Mouse (Mus musculus): Measurements from ENCODE around the gene Ubtd2. TPM values are rescaled to one million over a fixed set of nuclear protein-coding genes. Genes with fewer than 3 reads are reported as not detected.

The Ubtd2 gene
- polyA plus RNA-seq, 1 experiment = 25.9 TPM

GRCm38 (mm10) chr11:32475487-32476236 lies 20.5 kb downstream of the Ubtd2 start:
- Histone ChIP-seq H3K9me3 (replicated peaks; ENCODE audit: control insufficient read depth, insufficient read depth, low read length, poor library complexity, severe bottlenecking) (no peaks in the 10 kb centered on the region), H3K27ac (ENCODE audit: insufficient read depth, low read length) (no peak overlapping the region), H3K36me3 (ENCODE audit: control insufficient read depth, insufficient read depth, low read length, poor library complexity, severe bottlenecking) (no peaks in the 10 kb centered on the region), H3K4me3 (ENCODE audit: low read depth, low read length) (no peak overlapping the region), H3K27me3 (ENCODE audit: control insufficient read depth, insufficient read depth, low read length, poor library complexity, severe bottlenecking) (no peaks in the 10 kb centered on the region), H3K9ac (ENCODE audit: low read depth, poor library complexity, severe bottlenecking) (no peak overlapping the region), H3K4me1 (ENCODE audit: control insufficient read depth, insufficient read depth, low read length) (no peaks in the 10 kb centered on the region)
- TF ChIP-seq POLR2A (IDR thresholded peaks at IDR 0.05; ENCODE audit: insufficient read depth, low read length) = no peak
- peak; percentile 14 for TF ChIP-seq CTCF (IDR thresholded peaks at IDR 0.05; ENCODE audit: low read depth, low read length)

GRCm38 (mm10) chr11:32481525-32481924 lies 26.4 kb downstream of the Ubtd2 start:
- Histone ChIP-seq H3K9ac (ENCODE audit: low read depth, poor library complexity, severe bottlenecking) (no peak overlapping the region), H3K36me3 (ENCODE audit: control insufficient read depth, insufficient read depth, low read length, poor library complexity, severe bottlenecking) (no peaks in the 10 kb centered on the region), H3K9me3 (replicated peaks; ENCODE audit: control insufficient read depth, insufficient read depth, low read length, poor library complexity, severe bottlenecking) (no peaks in the 10 kb centered on the region), H3K4me3 (ENCODE audit: low read depth, low read length) (no peak overlapping the region), H3K27ac (ENCODE audit: insufficient read depth, low read length) (no peak overlapping the region), H3K27me3 (ENCODE audit: control insufficient read depth, insufficient read depth, low read length, poor library complexity, severe bottlenecking) (no peaks in the 10 kb centered on the region), H3K4me1 (ENCODE audit: control insufficient read depth, insufficient read depth, low read length) (no peaks in the 10 kb centered on the region)
- TF ChIP-seq EP300 (IDR thresholded peaks at IDR 0.05; ENCODE audit: insufficient read depth, low read depth, low read length) (no peak), CTCF (IDR thresholded peaks at IDR 0.05; ENCODE audit: low read depth, low read length) (no peak), POLR2A (IDR thresholded peaks at IDR 0.05; ENCODE audit: insufficient read depth, low read length) (no peak)

GRCm38 (mm10) chr11:32485290-32485689 lies 30.1 kb downstream of the Ubtd2 start:
- no peak overlapping the region for H3K27ac ChIP-seq (ENCODE audit: insufficient read depth, low read length)
- H3K9ac ChIP-seq (ENCODE audit: low read depth, poor library complexity, severe bottlenecking) = no peak overlapping the region
- no peaks in the 10 kb centered on the region for H3K9me3 ChIP-seq (replicated peaks; ENCODE audit: control insufficient read depth, insufficient read depth, low read length, poor library complexity, severe bottlenecking)
- H3K27me3 ChIP-seq (ENCODE audit: control insufficient read depth, insufficient read depth, low read length, poor library complexity, severe bottlenecking) = no peaks in the 10 kb centered on the region
- no peak overlapping the region for H3K4me3 ChIP-seq (ENCODE audit: low read depth, low read length)
- no peaks in the 10 kb centered on the region for H3K4me1 ChIP-seq (ENCODE audit: control insufficient read depth, insufficient read depth, low read length)
- H3K36me3 ChIP-seq (ENCODE audit: control insufficient read depth, insufficient read depth, low read length, poor library complexity, severe bottlenecking) = no peaks in the 10 kb centered on the region
- TF ChIP-seq CTCF (IDR thresholded peaks at IDR 0.05; ENCODE audit: low read depth, low read length) (no peak), POLR2A (IDR thresholded peaks at IDR 0.05; ENCODE audit: insufficient read depth, low read length) (no peak), EP300 (IDR thresholded peaks at IDR 0.05; ENCODE audit: insufficient read depth, low read depth, low read length) (no peak)

- H3K4me1 ChIP-seq (ENCODE audit: control insufficient read depth, insufficient read depth, low read length) = no peaks in the 10 kb centered on the region
- no peak overlapping the region for H3K27ac ChIP-seq (ENCODE audit: insufficient read depth, low read length)
- H3K9ac ChIP-seq (ENCODE audit: low read depth, poor library complexity, severe bottlenecking) = no peak overlapping the region
- no peaks in the 10 kb centered on the region for H3K27me3 ChIP-seq (ENCODE audit: control insufficient read depth, insufficient read depth, low read length, poor library complexity, severe bottlenecking)
- H3K9me3 ChIP-seq (replicated peaks; ENCODE audit: control insufficient read depth, insufficient read depth, low read length, poor library complexity, severe bottlenecking) = no peaks in the 10 kb centered on the region
- H3K36me3 ChIP-seq (ENCODE audit: control insufficient read depth, insufficient read depth, low read length, poor library complexity, severe bottlenecking) = no peaks in the 10 kb centered on the region
- no peak overlapping the region for H3K4me3 ChIP-seq (ENCODE audit: low read depth, low read length)
- TF ChIP-seq CTCF (IDR thresholded peaks at IDR 0.05; ENCODE audit: low read depth, low read length) (no peak), EP300 (IDR thresholded peaks at IDR 0.05; ENCODE audit: insufficient read depth, low read depth, low read length) (no peak), POLR2A (IDR thresholded peaks at IDR 0.05; ENCODE audit: insufficient read depth, low read length) (no peak)
Observed at GRCm38 (mm10) chr11:32486621-32487020, 31.5 kb downstream of the Ubtd2 start.

GRCm38 (mm10) chr11:32487501-32487900 lies 32.3 kb downstream of the Ubtd2 start:
- Histone ChIP-seq H3K9me3 (replicated peaks; ENCODE audit: control insufficient read depth, insufficient read depth, low read length, poor library complexity, severe bottlenecking) (no peaks in the 10 kb centered on the region), H3K4me3 (ENCODE audit: low read depth, low read length) (no peak overlapping the region), H3K36me3 (ENCODE audit: control insufficient read depth, insufficient read depth, low read length, poor library complexity, severe bottlenecking) (no peaks in the 10 kb centered on the region), H3K27ac (ENCODE audit: insufficient read depth, low read length) (no peak overlapping the region), H3K9ac (ENCODE audit: low read depth, poor library complexity, severe bottlenecking) (no peak overlapping the region), H3K4me1 (ENCODE audit: control insufficient read depth, insufficient read depth, low read length) (no peaks in the 10 kb centered on the region), H3K27me3 (ENCODE audit: control insufficient read depth, insufficient read depth, low read length, poor library complexity, severe bottlenecking) (no peaks in the 10 kb centered on the region)
- no peak for TF ChIP-seq CTCF (IDR thresholded peaks at IDR 0.05; ENCODE audit: low read depth, low read length)
- no peak for TF ChIP-seq EP300 (IDR thresholded peaks at IDR 0.05; ENCODE audit: insufficient read depth, low read depth, low read length)
- no peak for TF ChIP-seq POLR2A (IDR thresholded peaks at IDR 0.05; ENCODE audit: insufficient read depth, low read length)

- H3K27ac ChIP-seq (ENCODE audit: insufficient read depth, low read length) = no peak overlapping the region
Observed at GRCm38 (mm10) chr11:32488344-32488743, 33.2 kb downstream of the Ubtd2 start.

More at GRCm38 (mm10) chr11:32488344-32488743, 33.2 kb downstream of the Ubtd2 start:
- no peak for TF ChIP-seq EP300 (IDR thresholded peaks at IDR 0.05; ENCODE audit: insufficient read depth, low read depth, low read length)
- TF ChIP-seq POLR2A (IDR thresholded peaks at IDR 0.05; ENCODE audit: insufficient read depth, low read length) = no peak
- no peak for TF ChIP-seq CTCF (IDR thresholded peaks at IDR 0.05; ENCODE audit: low read depth, low read length)
- Histone ChIP-seq H3K9me3 (replicated peaks; ENCODE audit: control insufficient read depth, insufficient read depth, low read length, poor library complexity, severe bottlenecking) (no peaks in the 10 kb centered on the region), H3K9ac (ENCODE audit: low read depth, poor library complexity, severe bottlenecking) (no peak overlapping the region), H3K27me3 (ENCODE audit: control insufficient read depth, insufficient read depth, low read length, poor library complexity, severe bottlenecking) (no peaks in the 10 kb centered on the region), H3K4me3 (ENCODE audit: low read depth, low read length) (no peak overlapping the region), H3K36me3 (ENCODE audit: control insufficient read depth, insufficient read depth, low read length, poor library complexity, severe bottlenecking) (no peaks in the 10 kb centered on the region), H3K4me1 (ENCODE audit: control insufficient read depth, insufficient read depth, low read length) (no peaks in the 10 kb centered on the region)

Measured in ES-Bruce4 (cell line).